Mouse (Mus musculus) intestine, embryonic 16.5 days (tissue): ENCODE measurements at regions not wholly inside any gene's neighbourhood (a gene's known extent, or its start where the extent isn't known, plus 50 kb on each side); places are given as distances from the start of the nearest gene placed in this dataset.

Source experiments
- ATAC-seq: fragments of 200-750 bp; cut with Nextera tagmentation; 2 replicates; pipeline ENCODE4 v1.8.0; 2017; ENCODE audit warnings: moderate TSS enrichment, moderate library complexity
- H3K27ac ChIP-seq: fragments of 300-500 bp; sonication (generic); 2 replicates; pipeline ENCODE4 v1.5.1; 2014; ENCODE audit warnings: mild to moderate bottlenecking, low read length
- H3K27me3 ChIP-seq: fragments of 300-500 bp; sonication (generic); replicated peaks from 2 replicates; pipeline ENCODE4 v1.6.1; 2014; ENCODE audit warnings: low read length, control low read depth, mixed read lengths; ENCODE audit not compliant: control insufficient read depth, insufficient read depth
- H3K36me3 ChIP-seq: fragments of 300-500 bp; sonication (generic); 2 replicates; pipeline ENCODE4 v1.6.1; 2014; ENCODE audit warnings: low read length, control low read depth; ENCODE audit not compliant: control insufficient read depth, insufficient read depth
- H3K4me1 ChIP-seq: fragments of 300-500 bp; sonication (generic); 2 replicates; pipeline ENCODE4 v1.6.1; 2014; ENCODE audit warnings: low read length, control low read depth, mixed read lengths; ENCODE audit not compliant: control insufficient read depth, insufficient read depth
- H3K4me2 ChIP-seq: fragments of 300-500 bp; sonication (generic); 2 replicates; pipeline ENCODE4 v1.6.1; 2014; ENCODE audit warnings: low read depth, low read length, control low read depth
- H3K4me3 ChIP-seq: fragments of 300-500 bp; sonication (generic); 2 replicates; pipeline ENCODE4 v1.5.1; 2014; ENCODE audit warnings: mild to moderate bottlenecking, low read length
- H3K9ac ChIP-seq: fragments of 300-500 bp; sonication (generic); 2 replicates; pipeline ENCODE4 v1.6.1; 2014; ENCODE audit warnings: low read depth, low read length
- H3K9me3 ChIP-seq: fragments of 300-500 bp; sonication (generic); 2 replicates; pipeline ENCODE4 v1.6.1; 2016; ENCODE audit warnings: low read length, control low read depth; ENCODE audit not compliant: control insufficient read depth
- WGBS: fragments of 180-500 bp; shearing (Covaris S2); extraction: QIAGEN DNeasy Blood & Tissue Kit; methylation state at CpG from one replicate; pipeline ENCODE4 v1.1.7; 2014; 5-methylcytosine and 5-hydroxymethylcytosine counted together

DNA sequence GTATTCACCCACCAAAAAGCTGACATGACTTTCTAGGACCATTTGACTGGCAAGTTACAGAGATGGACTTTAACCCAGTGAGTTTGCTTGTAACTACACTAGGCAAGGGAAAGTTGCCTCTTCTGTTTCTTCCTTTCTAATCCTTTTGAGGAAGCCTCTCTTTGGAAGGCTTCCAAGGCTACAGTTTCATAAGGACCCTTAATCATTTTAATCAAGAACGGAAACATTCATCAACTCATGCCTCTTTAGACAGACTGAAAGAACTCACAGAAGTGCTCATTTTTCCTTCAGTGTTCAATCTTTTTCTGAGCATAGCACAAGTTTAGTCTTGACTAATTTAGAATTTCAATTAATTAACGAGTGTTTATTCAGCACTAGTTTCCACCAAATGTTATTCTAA lies 84.2 kb downstream of the Ddx1 start:
- WGBS: 62% methylated on average over 2 of the region's 2 CpGs
- no peaks in the 10 kb centered on the region for H3K27me3 ChIP-seq
- H3K4me2 ChIP-seq: no peak overlapping the region
- no peak overlapping the region for H3K27ac ChIP-seq
- no peak overlapping the region for H3K4me3 ChIP-seq
- no peaks in the 10 kb centered on the region for H3K4me1 ChIP-seq
- ATAC-seq: no peak
- no peaks in the 10 kb centered on the region for H3K36me3 ChIP-seq
- no peak overlapping the region for H3K9ac ChIP-seq
- H3K9me3 ChIP-seq: no peaks in the 10 kb centered on the region

DNA sequence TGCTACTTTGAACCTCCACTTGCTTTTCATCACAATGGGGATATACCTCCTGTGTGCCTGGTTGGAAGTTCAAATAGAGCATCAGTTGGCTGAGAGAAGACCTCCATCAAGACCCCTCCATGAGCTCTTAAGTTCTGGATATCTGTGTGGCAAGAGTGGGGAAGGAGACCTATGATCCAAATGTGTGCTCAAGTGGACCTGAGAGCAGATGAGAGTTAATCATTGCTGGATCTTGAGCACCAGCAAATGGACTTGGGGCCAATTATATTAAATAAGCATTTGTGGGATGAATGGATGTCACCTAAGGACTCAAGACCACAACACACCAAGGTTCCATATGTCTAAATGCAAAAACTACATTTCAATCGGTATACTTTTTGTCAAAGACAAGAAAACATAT lies 88.0 kb downstream of the Ddx1 start:
- Histone ChIP-seq H3K36me3 (no peaks in the 10 kb centered on the region), H3K4me1 (no peaks in the 10 kb centered on the region), H3K9me3 (no peaks in the 10 kb centered on the region), H3K9ac (no peak overlapping the region), H3K27ac (no peak overlapping the region), H3K4me2 (no peak overlapping the region), H3K27me3 (no peaks in the 10 kb centered on the region), H3K4me3 (no peak overlapping the region)
- ATAC-seq: no peak
- WGBS: 93% methylated on average over 1 of the region's 1 CpGs

DNA sequence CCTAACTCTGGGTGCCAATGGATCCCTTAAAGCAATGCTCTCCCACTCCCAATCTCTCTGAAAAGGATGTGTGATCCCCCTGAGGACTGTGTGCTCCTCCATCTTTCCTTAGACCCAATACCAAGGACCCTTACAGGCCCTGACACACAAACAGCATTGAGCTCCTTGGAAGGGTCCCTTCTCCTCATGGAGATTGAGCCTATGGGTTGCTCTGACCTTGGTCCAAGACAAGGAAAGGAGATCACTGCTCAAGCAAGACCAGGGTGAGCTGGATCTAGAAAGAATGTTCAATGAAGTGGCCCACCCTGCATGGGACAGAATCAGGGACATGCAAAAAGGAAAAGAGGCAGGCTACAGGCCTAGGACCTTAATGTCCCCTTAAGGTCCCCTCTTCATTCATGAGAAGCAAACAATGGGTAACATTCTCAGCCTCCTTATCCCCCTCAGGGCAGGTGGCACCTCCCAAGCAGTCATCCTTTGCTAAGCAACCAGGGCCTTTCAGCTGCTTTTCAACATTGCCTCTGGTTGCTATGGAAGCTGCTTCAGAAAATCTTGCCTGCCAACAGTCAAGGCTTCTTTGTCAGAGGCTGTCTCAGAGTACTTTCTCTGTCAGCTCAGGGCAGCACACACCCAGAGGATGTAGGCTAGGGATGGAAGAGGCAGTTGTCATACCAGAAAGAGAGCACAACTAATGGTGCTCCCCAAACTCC lies 89.5 kb downstream of the Ddx1 start:
- no peak overlapping the region for H3K4me2 ChIP-seq
- no peak overlapping the region for H3K4me3 ChIP-seq
- H3K36me3 ChIP-seq: no peaks in the 10 kb centered on the region
- no peaks in the 10 kb centered on the region for H3K27me3 ChIP-seq
- H3K4me1 ChIP-seq: no peaks in the 10 kb centered on the region
- no peaks in the 10 kb centered on the region for H3K9me3 ChIP-seq
- H3K9ac ChIP-seq: no peak overlapping the region
- ATAC-seq: no peak
- H3K27ac ChIP-seq: no peak overlapping the region

DNA sequence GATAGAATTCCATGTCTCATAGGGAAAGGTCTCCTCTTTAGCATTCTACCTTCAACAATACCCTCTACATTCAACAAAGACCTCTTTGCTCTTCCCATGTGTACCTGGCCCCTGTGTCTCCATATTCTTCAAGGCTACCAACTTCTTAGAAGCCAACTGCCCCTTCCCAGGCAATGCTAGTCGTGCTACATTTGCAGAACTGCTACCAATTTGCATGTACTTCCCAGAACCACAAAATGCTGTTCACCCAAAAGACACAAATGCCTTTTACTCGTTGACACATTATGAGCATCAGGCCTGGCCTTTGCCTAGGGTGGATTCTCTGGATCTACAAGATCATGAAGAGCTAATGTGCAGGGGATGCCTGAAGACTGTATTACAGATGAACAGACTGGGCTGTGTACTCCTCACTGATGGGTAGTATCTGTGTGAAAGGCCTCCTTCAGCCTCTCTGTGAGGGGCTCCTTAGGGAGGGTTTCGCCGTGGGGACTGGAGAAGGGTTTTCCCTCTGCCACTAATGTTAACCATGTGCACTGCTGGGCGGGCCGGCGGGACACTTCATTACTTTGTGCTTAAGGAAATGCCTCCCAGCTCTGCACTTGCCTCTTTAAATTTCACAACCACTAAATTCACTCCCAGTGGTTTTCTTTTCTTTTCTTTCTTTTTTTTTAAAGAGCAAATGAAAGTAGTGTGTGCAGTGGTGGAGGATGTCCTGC lies 91.2 kb downstream of the Ddx1 start:
- H3K27me3 ChIP-seq: no peaks in the 10 kb centered on the region
- no peak overlapping the region for H3K9ac ChIP-seq
- no peak overlapping the region for H3K4me3 ChIP-seq
- ATAC-seq: no peak
- H3K4me1 ChIP-seq: no peaks in the 10 kb centered on the region
- no peaks in the 10 kb centered on the region for H3K9me3 ChIP-seq
- 72% methylated on average over 7 of the region's 7 CpGs for WGBS
- H3K36me3 ChIP-seq: no peaks in the 10 kb centered on the region
- H3K27ac ChIP-seq: no peak overlapping the region
- no peak overlapping the region for H3K4me2 ChIP-seq

DNA sequence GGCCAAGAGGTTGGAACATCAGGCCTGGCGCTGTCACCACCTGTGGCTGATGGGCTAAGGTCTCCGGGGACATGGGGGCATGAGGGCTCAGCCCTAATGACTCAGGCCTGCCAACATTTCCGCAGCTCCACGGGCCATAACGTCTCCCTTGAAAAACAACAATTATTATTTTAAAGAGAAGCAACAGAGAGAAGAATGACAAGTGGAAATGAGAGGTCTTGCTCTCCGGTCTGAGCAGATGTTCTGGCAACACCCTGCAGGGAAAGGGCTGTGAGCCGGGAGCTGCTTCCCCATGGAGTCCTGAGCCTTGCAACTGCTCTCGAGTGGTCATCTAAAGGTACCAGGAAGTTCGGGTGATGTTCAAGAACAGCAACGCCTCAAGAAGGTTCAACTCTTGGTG lies 91.9 kb downstream of the Ddx1 start:
- H3K4me3 ChIP-seq: no peak overlapping the region
- no peaks in the 10 kb centered on the region for H3K36me3 ChIP-seq
- H3K9me3 ChIP-seq: no peaks in the 10 kb centered on the region
- no peak overlapping the region for H3K4me2 ChIP-seq
- H3K9ac ChIP-seq: no peak overlapping the region
- no peaks in the 10 kb centered on the region for H3K4me1 ChIP-seq
- ATAC-seq: no peak
- H3K27ac ChIP-seq: no peak overlapping the region
- WGBS: 69% methylated on average over 10 of the region's 10 CpGs
- H3K27me3 ChIP-seq: no peaks in the 10 kb centered on the region

DNA sequence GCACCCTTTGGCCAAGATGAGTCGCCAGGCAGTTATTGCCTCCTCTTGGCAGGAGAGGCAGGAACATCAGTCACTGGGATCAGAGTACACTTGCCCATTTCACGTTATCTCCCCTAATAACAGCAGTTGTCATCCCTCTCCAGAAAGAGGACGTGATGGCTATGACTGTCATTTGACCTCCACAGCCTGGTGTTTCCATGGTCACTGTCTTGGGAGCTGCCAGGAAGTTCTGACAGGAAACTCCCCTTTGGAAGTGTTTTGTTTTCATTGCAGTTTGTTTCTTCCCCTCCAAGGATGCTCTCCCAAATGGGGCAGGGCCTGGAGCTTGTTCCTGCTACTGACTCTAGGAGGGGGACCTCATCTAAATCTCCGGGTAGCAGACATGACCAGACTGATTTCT lies 98.3 kb downstream of the Ddx1 start:
- WGBS: 56% methylated on average over 4 of the region's 4 CpGs
- no peak overlapping the region for H3K9ac ChIP-seq
- H3K4me1 ChIP-seq: no peaks in the 10 kb centered on the region
- H3K27ac ChIP-seq: no peak overlapping the region
- no peaks in the 10 kb centered on the region for H3K27me3 ChIP-seq
- H3K4me3 ChIP-seq: no peak overlapping the region
- peak; percentile 26; the same call in 1 of the 2 replicates for ATAC-seq
- no peaks in the 10 kb centered on the region for H3K36me3 ChIP-seq
- H3K9me3 ChIP-seq: no peaks in the 10 kb centered on the region
- H3K4me2 ChIP-seq: no peak overlapping the region

DNA sequence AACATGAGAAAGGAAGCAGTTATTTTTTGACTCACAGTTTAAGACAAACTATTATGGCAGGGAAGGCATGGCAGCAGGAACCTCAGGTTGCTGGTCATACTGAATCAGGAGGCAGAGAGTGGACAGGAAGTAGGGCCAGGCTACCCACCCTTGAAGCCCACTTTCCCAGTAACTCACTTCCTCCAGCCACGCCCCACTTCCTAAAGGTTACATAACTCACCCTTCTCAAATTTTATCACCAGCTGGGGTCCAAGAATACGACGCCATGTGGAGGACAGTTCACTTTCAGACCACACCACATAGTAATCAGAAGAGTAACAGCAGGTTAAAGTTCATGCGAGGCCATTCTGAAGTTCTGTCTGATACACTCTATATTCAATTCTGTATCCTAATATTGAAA lies 101.8 kb downstream of the Ddx1 start:
- H3K4me3 ChIP-seq: no peak overlapping the region
- no peak overlapping the region for H3K27ac ChIP-seq
- H3K27me3 ChIP-seq: no peaks in the 10 kb centered on the region
- ATAC-seq: no peak
- no peaks in the 10 kb centered on the region for H3K36me3 ChIP-seq
- no peak overlapping the region for H3K9ac ChIP-seq
- H3K4me2 ChIP-seq: no peak overlapping the region
- no peaks in the 10 kb centered on the region for H3K9me3 ChIP-seq
- peaks cover 7% of the 10 kb centered on the region for H3K4me1 ChIP-seq
- 75% methylated on average over 4 of the region's 4 CpGs for whole genome bisulfite sequencing

DNA sequence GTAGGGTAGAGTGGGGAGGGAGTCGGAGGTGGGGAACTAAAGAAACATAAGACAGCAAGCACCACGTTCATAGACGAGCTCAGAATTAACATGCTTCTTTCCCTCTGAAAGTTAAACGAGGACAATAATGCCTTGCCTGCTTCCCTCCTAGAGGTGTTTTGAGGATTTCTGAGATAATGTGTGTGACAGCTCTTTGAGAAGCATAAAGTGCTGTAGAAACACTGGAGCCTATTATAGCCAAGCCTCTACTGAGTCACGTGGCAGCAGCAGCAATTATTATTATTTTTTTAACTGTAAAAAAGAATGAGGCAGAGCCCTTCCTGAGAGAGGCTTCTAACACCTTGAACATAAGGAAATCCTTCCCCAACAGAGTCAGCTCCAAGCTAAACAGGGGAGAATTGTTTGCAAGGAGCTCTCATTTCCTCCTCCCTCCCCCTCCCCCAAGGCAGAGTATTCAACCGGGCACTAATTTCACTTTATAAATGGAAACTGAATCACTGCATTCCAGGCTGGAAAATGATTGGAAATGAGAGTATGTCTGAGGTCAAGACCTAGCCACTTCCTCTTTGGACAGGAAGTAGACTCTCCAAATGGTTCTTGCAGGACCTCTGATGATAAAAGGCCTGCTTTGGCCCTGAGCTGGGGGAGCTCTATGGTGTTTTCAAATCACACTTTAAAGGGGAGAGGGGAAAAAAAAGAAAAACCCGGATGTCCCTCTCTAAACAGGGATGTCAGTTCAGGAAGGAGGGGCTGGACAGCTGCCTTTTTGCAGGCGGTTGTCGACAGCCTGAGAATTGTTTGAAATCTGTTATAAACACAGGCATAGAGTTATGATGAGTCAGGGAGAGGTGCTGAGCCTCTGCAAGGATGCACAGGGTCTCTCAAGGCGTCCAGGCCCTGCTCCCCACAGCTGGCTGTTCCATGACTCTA lies 103.6 kb downstream of the Ddx1 start:
- Histone ChIP-seq H3K9me3 (no peaks in the 10 kb centered on the region), H3K4me2 (no peak overlapping the region), H3K4me3 (no peak overlapping the region), H3K27ac (peak overlapping the region; percentile 51), H3K9ac (no peak overlapping the region), H3K36me3 (no peaks in the 10 kb centered on the region), H3K4me1 (peaks cover 7% of the 10 kb centered on the region), H3K27me3 (no peaks in the 10 kb centered on the region)
- ATAC-seq: peak; percentile 85
- 38% methylated on average over 10 of the region's 10 CpGs for WGBS

DNA sequence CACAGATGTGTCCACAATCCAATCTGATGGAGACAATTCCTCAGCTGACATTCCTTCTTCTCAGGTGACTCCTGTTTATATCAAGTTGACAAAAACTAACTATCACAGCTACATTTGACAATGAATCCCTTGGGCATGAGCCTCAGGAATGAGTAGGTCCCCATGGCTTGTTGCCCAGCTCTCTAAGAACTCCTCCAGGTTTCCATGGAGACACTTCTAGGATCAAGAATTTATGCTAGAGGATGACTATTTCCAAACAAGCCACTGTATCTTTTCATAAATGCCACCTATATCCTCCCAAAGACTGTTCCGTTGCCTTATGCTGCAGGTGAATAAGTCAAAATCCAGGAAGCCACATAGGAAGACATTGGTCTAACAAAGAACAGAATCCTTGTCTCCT lies 104.3 kb downstream of the Ddx1 start:
- no peak overlapping the region for H3K9ac ChIP-seq
- WGBS: 66% methylated on average over 1 of the region's 1 CpGs
- no peak for ATAC-seq
- no peak overlapping the region for H3K4me2 ChIP-seq
- H3K9me3 ChIP-seq: no peaks in the 10 kb centered on the region
- H3K27ac ChIP-seq: peak overlapping the region; percentile 51
- no peaks in the 10 kb centered on the region for H3K36me3 ChIP-seq
- H3K27me3 ChIP-seq: no peaks in the 10 kb centered on the region
- H3K4me3 ChIP-seq: no peak overlapping the region
- H3K4me1 ChIP-seq: peaks cover 7% of the 10 kb centered on the region
